Mouse (Mus musculus) regulatory T cell (primary cell): ENCODE data around the gene Gm136.

Experiments used
- in situ Hi-C: fragments of 300-600 bp; cut with MboI, MseI; formaldehyde crosslinking; loops from one replicate; pipeline ENCODE4 v1.15.1; 2025; ENCODE audit warnings: high pct_unique_total_duplicates

Gene Gm136

DNA sequence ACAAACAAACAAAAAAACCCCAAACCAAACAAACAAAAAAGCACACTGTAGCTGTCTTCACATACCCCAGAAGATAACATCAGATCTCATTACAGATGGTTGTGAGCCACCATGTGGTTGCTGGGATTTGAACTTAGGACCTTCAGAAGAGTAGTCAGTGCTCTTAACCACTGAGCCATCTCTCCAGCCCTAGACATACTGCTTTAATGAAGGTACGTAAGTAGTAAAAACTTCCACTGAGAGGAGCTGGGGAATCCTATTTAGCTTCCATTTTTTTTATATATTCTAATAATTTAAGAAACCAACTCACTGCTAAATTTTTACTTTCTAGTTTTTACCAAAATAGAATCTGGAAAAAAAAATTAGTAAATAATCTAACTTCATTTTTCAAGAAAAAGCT lies 41.0 kb downstream of the Gm136 start:
- in situ Hi-C loops: no loop called here

DNA sequence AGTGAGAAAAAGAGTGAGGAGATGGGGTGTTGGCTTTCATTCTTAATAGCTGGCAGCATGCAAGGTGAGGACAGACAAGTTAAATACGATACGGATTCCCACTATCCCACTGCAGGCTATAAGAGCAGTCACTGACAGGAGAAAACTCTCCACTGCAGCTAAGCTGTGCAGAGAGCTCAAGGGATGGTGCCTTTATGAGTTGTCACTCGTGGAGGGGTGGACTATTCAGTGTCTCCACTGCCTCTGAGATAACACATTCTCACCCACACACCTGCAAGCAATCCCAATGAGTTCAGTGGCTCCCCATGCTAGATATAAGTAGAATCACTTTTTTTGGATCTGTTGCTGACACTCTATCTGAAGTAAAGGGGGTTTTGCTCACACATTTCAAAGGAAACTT lies 47.9 kb downstream of the Gm136 start:
- in situ Hi-C loops: no loop called here

DNA sequence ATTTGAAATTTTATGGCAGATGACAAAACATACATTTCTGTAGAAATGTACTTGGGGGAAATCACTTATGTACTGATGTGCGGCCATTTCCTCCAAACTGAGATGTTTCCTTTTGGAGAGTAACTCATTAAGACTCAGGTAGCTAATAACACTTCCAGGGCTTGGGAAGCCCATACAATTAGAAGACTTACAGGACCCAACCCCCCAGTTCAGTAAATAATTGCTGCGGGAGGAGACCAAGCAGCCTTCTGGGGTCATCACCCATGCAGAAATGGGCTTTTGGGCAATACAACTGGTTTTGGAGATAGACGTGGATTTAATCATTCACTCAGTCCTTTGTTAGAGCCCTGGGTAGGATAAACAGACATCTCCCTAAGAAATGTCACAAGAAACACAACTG lies 48.8 kb downstream of the Gm136 start:
- in situ Hi-C loops: no loop called here

DNA sequence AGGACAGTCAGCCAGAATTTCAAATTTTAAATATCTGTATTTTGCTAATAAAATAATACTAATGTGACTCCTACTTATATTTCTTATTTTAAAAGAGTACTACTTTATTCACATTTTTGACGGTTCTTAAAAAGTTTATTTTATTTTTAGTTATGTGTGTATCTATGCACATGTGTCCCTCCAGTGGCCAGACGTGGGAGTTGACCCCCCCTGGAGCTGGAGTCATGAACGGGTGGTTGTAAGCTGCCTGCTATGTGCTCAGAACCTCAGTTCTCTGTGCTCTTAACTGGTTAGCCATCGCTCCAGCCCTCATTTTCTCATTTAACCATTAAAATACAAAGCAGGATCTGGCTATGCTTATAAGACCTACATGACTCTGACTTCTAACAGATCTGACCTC lies 53.0 kb downstream of the Gm136 start:
- in situ Hi-C loops: no loop called here

DNA sequence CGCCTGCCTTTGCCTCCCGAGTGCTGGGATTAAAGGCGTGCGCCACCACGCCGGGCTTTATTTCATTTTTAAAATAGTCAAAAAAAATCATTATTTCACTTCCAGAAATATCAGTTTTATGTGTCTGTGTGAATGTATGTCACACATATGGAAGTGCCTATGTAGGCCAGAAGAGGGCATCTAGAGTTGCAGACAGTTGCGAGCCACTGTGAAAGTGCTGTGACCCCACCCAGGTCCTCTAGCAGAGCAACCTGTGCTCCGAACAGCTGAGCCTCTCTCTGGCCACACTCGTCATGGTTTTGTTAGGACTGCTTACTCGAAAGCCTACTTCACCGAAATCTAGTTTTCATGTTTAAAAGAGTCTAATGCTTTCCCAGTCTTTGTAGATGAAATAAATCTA lies 53.8 kb downstream of the Gm136 start:
- in situ Hi-C loops: no loop called here

DNA sequence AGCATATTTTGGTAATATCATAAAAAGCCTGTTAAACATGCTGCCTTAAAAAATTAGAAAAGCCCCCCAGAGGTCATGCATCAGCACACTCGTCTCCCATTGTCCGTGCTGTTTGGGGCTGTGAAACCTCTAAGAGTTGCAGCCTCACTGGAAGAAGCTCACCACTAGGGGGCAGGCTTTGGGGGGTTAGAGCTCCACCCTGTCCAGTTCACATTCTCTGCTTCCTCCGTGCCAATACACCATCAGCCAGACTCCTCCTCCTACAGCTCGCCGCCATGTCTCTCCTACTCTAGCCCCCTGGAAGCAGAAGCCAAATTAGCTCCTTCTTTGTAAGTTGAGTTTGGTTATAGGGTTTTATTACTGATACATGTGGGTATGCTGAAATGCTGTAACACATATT lies 54.5 kb downstream of the Gm136 start:
- in situ Hi-C loops: no loop called here
